Mouse (Mus musculus) hindbrain, embryonic 13.5 days (tissue): ENCODE data around the gene Mphosph9. TPM values are rescaled to one million over a fixed set of nuclear protein-coding genes. Genes with fewer than 3 reads are reported as not detected.
A peak's percentile ranks its signal among the peaks of the same experiment; 100 is the strongest.
"Not testable (repeated sequence)": the region's sequence is repeated elsewhere in the genome, so short reads cannot be mapped to it uniquely, and the experiment has no call there.

Experiments used
- ATAC-seq: fragments of 200-750 bp; cut with Nextera tagmentation; 2 replicates; pipeline ENCODE4 v1.8.0; 2017; ENCODE audit warnings: moderate TSS enrichment; ENCODE audit not compliant: low FRiP score
- H3K27ac ChIP-seq: fragments of 300-500 bp; sonication (generic); 2 replicates; pipeline ENCODE4 v1.5.1; 2015; ENCODE audit warnings: inconsistent platforms, mild to moderate bottlenecking, moderate library complexity
- H3K27me3 ChIP-seq: fragments of 300-500 bp; sonication (generic); 2 replicates; pipeline ENCODE4 v1.6.1; 2015; ENCODE audit warnings: mild to moderate bottlenecking, inconsistent platforms
- H3K36me3 ChIP-seq: fragments of 300-500 bp; sonication (generic); 2 replicates; pipeline ENCODE4 v1.6.1; 2015; ENCODE audit warnings: mild to moderate bottlenecking, inconsistent platforms
- H3K4me1 ChIP-seq: fragments of 300-500 bp; sonication (generic); replicated peaks from 2 replicates; pipeline ENCODE4 v1.6.1; 2015; ENCODE audit warnings: inconsistent platforms
- H3K4me2 ChIP-seq: fragments of 300-500 bp; sonication (generic); 2 replicates; pipeline ENCODE4 v1.6.1; 2015; ENCODE audit warnings: inconsistent platforms, mild to moderate bottlenecking, moderate library complexity
- H3K4me3 ChIP-seq: fragments of 300-500 bp; sonication (generic); 2 replicates; pipeline ENCODE4 v1.5.1; 2015; ENCODE audit warnings: mild to moderate bottlenecking, inconsistent platforms
- H3K9ac ChIP-seq: fragments of 300-500 bp; sonication (generic); 2 replicates; pipeline ENCODE4 v1.6.1; 2015; ENCODE audit warnings: mild to moderate bottlenecking, inconsistent platforms
- H3K9me3 ChIP-seq: fragments of 300-500 bp; sonication (generic); 2 replicates; pipeline ENCODE4 v1.6.1; 2016; ENCODE audit warnings: inconsistent platforms
- WGBS: fragments of 180-500 bp; shearing (Covaris S2); methylation state at CpG from one replicate; pipeline ENCODE4 v1.1.7; 2015; 5-methylcytosine and 5-hydroxymethylcytosine counted together
- polyA plus RNA-seq: library from polyadenylated mRNA; unstranded; fragments of >200 nt; fragmentation: Nextera tagmentation; extraction: Ambion mirVana; gene quantifications from 2 replicates; pipeline ENCODE4 v1.2.1, GENCODE M21; 2015

Mphosph9 gene
- polyA plus RNA-seq: 14.0 and 14.3 TPM in 2 replicates

DNA sequence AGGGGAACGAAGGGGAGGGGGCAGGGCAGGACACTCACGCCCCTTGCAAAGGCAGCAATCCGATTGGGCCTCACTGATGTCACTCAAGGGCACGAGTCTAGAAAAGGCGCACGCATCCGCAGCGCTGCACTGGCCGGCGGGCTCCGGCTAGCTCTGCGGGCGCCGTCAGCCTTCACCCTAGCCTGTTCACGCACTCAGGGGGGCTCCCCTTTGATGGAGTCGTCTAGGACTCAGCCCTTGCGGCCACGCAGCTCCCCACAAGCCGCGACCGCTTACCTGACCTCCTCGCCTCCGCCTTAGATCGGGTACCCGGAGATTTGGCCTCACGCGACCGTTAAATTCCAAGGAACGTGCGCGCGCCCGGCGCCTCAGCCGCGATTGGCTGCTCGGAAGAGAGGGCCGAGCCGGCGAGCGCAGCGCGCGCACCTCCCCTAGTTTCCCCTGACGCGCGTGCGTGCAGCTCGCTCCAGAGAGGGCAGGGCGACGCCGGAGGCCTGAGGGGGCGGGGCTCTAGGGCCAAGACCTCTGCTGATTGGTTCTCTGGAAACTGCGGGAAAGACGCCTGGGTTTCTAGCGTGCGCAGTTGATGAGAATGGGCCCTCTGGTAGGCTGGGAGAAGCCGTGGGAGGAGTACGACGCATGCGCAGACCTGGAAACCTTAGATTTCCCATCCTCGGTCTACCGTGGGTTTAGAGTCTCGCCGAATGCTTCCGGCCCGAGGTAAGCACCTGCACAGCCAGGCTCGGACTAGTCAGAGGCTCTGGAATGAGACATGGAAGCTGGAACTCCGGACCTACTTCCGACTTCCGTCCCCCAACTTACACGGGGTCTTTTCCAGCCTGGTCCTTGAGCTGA lies at the start of gene Mphosph9, which contains the start of gene 2810006K23Rik:
Gene Mphosph9 (minus strand): TSS at position 463 of the 855 bp plus-strand sequence.
Gene 2810006K23Rik (plus strand): TSS at position 580 of the 855 bp plus-strand sequence.
- Histone ChIP-seq H3K9ac (peak within 1 kb of the TSS; percentile 82), H3K9me3 (no peaks in the 10 kb centered on the region), H3K4me3 (peak within 1 kb of the TSS; percentile 65), H3K4me2 (peak within 1 kb of the TSS; percentile 90), H3K4me1 (peaks cover 18% of the 10 kb centered on the region), H3K36me3 (peaks cover 12% of the 10 kb centered on the region; the same call in 1 of the 2 replicates), H3K27ac (peak within 1 kb of the TSS; percentile 98), H3K27me3 (no peaks in the 10 kb centered on the region)
- ATAC-seq: peak; percentile 99
- WGBS: under 1% methylated on average over 71 of the region's 72 CpGs

GRCm38 (mm10) chr5:124377149-124377548 lies 49.4 kb upstream of the Mphosph9 start:
- Histone ChIP-seq H3K4me3 (no peak overlapping the region), H3K4me2 (no peak overlapping the region), H3K9me3 (no peaks in the 10 kb centered on the region), H3K36me3 (peaks cover 86% of the 10 kb centered on the region), H3K4me1 (no peaks in the 10 kb centered on the region), H3K27ac (no peak overlapping the region), H3K9ac (no peak overlapping the region), H3K27me3 (no peaks in the 10 kb centered on the region)
- 91% methylated on average over 4 of the region's 4 CpGs for WGBS
- ATAC-seq: no peak

GRCm38 (mm10) chr5:124376401-124376800 lies 48.6 kb upstream of the Mphosph9 start:
- Histone ChIP-seq H3K36me3 (peaks cover 86% of the 10 kb centered on the region), H3K27me3 (no peaks in the 10 kb centered on the region), H3K9ac (no peak overlapping the region), H3K4me3 (no peak overlapping the region), H3K27ac (no peak overlapping the region), H3K9me3 (no peaks in the 10 kb centered on the region), H3K4me1 (no peaks in the 10 kb centered on the region), H3K4me2 (no peak overlapping the region)
- no peak for ATAC-seq
- 96% methylated on average over 1 of the region's 1 CpGs for WGBS

GRCm38 (mm10) chr5:124374298-124374697 lies 46.5 kb upstream of the Mphosph9 start:
- H3K4me3 ChIP-seq: no peak overlapping the region
- 98% methylated on average over 7 of the region's 7 CpGs for WGBS
- H3K27ac ChIP-seq: no peak overlapping the region
- no peak overlapping the region for H3K9ac ChIP-seq
- no peaks in the 10 kb centered on the region for H3K9me3 ChIP-seq
- H3K4me1 ChIP-seq: no peaks in the 10 kb centered on the region
- no peaks in the 10 kb centered on the region for H3K27me3 ChIP-seq
- no peak for ATAC-seq
- H3K36me3 ChIP-seq: peaks cover 86% of the 10 kb centered on the region
- no peak overlapping the region for H3K4me2 ChIP-seq

- Histone ChIP-seq H3K36me3 (peaks cover 41% of the 10 kb centered on the region), H3K9me3 (no peaks in the 10 kb centered on the region), H3K9ac (no peak overlapping the region), H3K4me1 (no peaks in the 10 kb centered on the region), H3K4me2 (no peak overlapping the region), H3K4me3 (no peak overlapping the region), H3K27me3 (no peaks in the 10 kb centered on the region), H3K27ac (no peak overlapping the region)
- no peak for ATAC-seq
- 84% methylated on average over 3 of the region's 3 CpGs for WGBS
Observed at GRCm38 (mm10) chr5:124366721-124367120, 38.9 kb upstream of the Mphosph9 start.

GRCm38 (mm10) chr5:124365754-124366153 lies 38.0 kb upstream of the Mphosph9 start:
- no peak overlapping the region for H3K4me3 ChIP-seq
- H3K27ac ChIP-seq: no peak overlapping the region
- no peak overlapping the region for H3K9ac ChIP-seq
- H3K4me2 ChIP-seq: no peak overlapping the region
- no peaks in the 10 kb centered on the region for H3K27me3 ChIP-seq
- ATAC-seq: no peak
- H3K9me3 ChIP-seq: no peaks in the 10 kb centered on the region
- WGBS: 98% methylated on average over 2 of the region's 2 CpGs
- H3K4me1 ChIP-seq: no peaks in the 10 kb centered on the region
- peaks cover 31% of the 10 kb centered on the region for H3K36me3 ChIP-seq

DNA sequence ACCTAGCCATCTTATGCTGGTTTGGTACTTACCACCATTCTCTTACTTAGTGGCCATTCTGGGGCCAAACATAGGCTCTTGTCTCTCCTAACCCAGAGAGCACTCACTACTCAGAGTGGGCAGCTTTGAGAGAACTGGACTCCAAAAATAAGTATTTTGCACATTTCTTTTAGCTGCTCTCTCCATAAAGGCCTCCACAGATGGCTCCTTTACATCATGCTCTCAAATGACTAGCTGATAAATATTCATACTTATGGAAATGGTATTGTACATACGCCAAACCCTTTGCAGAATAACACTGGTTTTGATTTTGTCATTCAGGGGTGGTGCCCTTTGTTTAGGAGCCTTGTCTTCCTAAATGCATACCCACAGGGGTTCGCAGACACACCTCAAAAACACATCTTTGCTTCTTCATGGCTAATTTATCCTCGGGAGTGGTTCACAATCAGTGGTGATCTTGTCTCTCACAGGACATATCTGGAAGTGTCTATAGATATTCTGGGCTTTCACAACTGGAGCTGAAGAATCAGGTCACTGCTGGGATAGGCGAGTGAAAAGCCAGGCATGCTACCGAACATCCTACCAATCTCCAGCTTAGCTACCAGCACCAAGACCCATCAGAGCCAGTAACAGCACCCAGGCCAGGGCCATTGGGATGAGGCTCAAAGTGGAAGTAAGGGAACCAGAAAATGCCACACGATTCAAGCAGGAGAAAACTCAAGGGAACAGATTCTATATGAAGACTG lies 36.6 kb upstream of the Mphosph9 start:
- no peak overlapping the region for H3K27ac ChIP-seq
- no peak overlapping the region for H3K4me2 ChIP-seq
- H3K27me3 ChIP-seq: no peaks in the 10 kb centered on the region
- ATAC-seq: no peak
- no peaks in the 10 kb centered on the region for H3K4me1 ChIP-seq
- no peak overlapping the region for H3K9ac ChIP-seq
- WGBS: 81% methylated on average over 6 of the region's 6 CpGs
- H3K4me3 ChIP-seq: no peak overlapping the region
- H3K9me3 ChIP-seq: no peaks in the 10 kb centered on the region
- H3K36me3 ChIP-seq: peaks cover 18% of the 10 kb centered on the region

DNA sequence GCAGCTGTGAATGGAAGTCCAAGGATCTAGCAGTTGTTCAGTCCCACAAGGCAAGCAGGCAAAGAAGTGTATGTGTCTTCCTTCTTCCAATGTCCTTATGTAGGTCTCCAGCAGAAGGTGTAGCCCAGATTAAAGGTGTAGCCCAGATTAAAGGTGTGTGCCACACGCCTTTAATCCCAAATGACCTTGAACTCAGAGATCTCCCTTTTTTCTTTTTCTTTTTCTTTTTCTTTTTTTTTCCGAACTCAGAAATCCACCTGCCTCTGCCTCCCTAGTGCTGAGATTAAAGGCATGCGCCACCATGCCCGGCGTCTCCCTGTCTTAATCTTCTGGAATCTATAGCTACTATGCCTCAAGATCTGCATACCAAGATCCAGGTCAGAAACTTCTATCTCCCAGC lies 35.2 kb upstream of the Mphosph9 start, which contains the start of gene Cdk2ap1:
Gene Cdk2ap1 (minus strand): TSS at position 101 of the 400 bp plus-strand sequence.
- ATAC-seq, H3K27ac ChIP-seq, H3K4me2 ChIP-seq, H3K27me3 ChIP-seq, H3K9ac ChIP-seq, H3K9me3 ChIP-seq, H3K4me3 ChIP-seq, H3K36me3 ChIP-seq, H3K4me1 ChIP-seq: not testable (repeated sequence)
- 96% methylated on average over 5 of the region's 5 CpGs for WGBS

- Histone ChIP-seq H3K36me3 (no peaks in the 10 kb centered on the region), H3K27ac (no peak overlapping the region), H3K4me2 (no peak overlapping the region), H3K9ac (no peak overlapping the region), H3K4me1 (peaks cover 6% of the 10 kb centered on the region), H3K9me3 (no peaks in the 10 kb centered on the region), H3K4me3 (no peak overlapping the region), H3K27me3 (no peaks in the 10 kb centered on the region)
- no peak for ATAC-seq
- 91% methylated on average over 2 of the region's 2 CpGs for WGBS
Observed at GRCm38 (mm10) chr5:124359641-124360040, 31.9 kb upstream of the Mphosph9 start.

- H3K36me3 ChIP-seq: no peaks in the 10 kb centered on the region
- H3K4me1 ChIP-seq: peaks cover 23% of the 10 kb centered on the region
- no peaks in the 10 kb centered on the region for H3K27me3 ChIP-seq
- ATAC-seq: no peak
- H3K4me2 ChIP-seq: no peak overlapping the region
- 46% methylated on average over 3 of the region's 3 CpGs for WGBS
- no peak overlapping the region for H3K27ac ChIP-seq
- H3K9me3 ChIP-seq: no peaks in the 10 kb centered on the region
- H3K4me3 ChIP-seq: no peak overlapping the region
- no peak overlapping the region for H3K9ac ChIP-seq
Observed at GRCm38 (mm10) chr5:124356695-124357094, 28.9 kb upstream of the Mphosph9 start.

DNA sequence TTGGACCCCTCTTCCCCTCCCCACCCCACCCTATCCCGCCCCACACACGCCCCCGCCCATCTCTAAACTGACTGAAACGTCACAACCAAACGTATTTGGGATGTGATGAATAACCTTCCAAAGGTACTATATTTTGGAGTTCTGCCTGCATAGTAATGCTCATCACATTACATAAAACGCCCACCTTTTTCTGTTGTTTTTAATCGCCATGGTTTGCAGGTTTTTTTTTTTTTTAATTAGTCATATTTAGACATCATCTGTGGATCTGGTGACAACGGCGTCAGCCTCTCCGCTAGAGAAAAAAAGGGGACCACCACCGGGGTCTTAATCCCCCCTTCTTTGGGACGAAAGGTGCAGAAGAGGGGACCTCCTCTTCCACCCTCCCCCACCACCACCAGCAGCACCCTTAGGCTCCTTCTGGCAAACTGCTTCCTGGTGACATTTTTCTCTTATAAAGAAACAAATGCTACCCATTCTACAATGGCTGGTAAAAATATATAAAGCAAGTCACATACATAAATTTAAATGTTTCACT lies 27.7 kb upstream of the Mphosph9 start:
- H3K4me3 ChIP-seq: peak overlapping the region; percentile 95
- 3% methylated on average over 12 of the region's 12 CpGs for WGBS
- H3K36me3 ChIP-seq: no peaks in the 10 kb centered on the region
- no peak for ATAC-seq
- peak overlapping the region; percentile 62 for H3K4me2 ChIP-seq
- H3K9me3 ChIP-seq: no peaks in the 10 kb centered on the region
- H3K4me1 ChIP-seq: peaks cover 35% of the 10 kb centered on the region
- H3K27ac ChIP-seq: 0 out of 2 replicates have a peak overlapping the region, but pooled peaks have one; percentile 35
- no peaks in the 10 kb centered on the region for H3K27me3 ChIP-seq
- H3K9ac ChIP-seq: peak overlapping the region; percentile 99; the same call in 1 of the 2 replicates
